Mouse (Mus musculus) thymus, postnatal 36 days (tissue): ENCODE measurements around the gene Tmed10.

ENCODE experiments used
- DNase-seq, 2 experiments: peaks; one replicate each; pipeline ENCODE4 v3.0.0; 2022; ENCODE audit warnings: mixed read lengths in 2 of 2

The Tmed10 gene

DNA sequence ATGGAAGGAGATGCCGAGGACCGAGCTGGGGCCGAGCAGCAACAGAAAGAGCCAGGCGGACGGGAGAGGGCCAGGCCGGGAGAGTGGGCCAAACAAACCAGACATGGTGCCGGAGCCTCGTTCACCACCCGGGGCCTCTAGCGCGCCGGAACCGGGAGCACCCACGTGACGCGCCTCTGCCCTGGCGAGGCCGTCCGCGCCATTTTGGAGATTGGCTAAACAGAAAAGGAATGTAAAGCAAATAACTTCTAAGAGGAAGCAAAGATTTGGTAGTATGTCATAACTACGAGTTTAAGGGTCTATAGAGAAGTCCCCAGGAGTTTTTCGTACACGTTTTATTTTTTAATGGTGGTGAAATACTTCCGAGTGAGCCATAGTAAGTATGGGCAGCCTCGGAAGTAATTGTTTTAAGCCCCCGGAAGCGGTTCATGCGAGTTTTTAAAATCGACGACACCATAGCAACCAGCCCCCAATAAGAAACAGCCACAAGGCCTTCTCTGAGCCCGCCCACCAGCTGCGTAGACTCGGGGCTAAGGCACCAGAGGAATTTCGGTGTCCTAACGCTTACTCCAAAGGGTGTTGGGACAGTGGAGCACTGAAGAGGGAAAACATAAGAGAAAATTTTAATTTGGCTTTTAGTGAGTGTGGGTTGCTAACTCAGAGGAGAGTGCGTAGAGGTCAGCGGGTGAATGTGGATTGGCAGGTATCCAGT is at the start of gene Tmed10:
Tmed10 (minus strand) TSS at position 287 of the 712 bp plus-strand sequence.
- DNase-seq, result peak; percentile 81 to 85

DNA sequence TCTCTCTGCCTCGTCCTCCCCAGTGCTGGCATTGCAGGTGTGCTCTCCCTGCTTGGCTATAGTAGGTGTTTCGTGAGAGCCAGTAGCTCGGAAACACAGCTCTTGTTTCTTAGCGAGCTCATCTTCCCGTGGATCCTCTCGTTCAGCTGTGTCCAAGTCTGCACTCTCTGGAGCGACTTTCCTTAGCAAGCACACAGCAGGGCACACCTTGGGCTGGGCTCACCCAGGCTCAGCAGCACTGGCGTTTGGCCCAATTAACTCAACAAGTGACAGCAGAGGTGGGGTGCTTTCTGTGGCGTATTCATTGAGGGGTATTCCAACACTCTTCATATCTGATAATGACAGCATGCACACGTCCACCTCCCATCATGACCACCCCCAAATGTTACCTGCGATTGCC is 48.6 kb upstream of the Tmed10 start:
- no peak for DNase-seq

DNA sequence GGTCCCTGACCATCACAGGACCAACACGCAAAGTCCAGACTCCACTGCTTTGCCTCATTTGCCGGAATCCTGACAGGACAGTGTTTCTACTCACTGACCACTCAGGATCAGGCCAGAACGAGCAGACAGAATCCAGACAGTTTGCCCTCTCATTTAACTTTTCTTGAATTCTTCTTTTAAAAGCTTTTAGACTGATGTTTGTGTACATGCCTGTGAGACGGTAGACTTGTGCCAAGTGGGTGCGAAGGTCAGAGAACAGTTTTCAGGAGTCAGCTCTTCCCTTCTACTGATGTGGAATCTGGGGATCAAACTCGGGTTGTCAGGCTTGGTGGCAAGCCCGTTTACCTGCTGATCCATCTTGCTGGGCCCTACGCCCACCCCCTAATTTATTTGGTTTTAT is 47.9 kb upstream of the Tmed10 start:
- no peak for DNase-seq

DNA sequence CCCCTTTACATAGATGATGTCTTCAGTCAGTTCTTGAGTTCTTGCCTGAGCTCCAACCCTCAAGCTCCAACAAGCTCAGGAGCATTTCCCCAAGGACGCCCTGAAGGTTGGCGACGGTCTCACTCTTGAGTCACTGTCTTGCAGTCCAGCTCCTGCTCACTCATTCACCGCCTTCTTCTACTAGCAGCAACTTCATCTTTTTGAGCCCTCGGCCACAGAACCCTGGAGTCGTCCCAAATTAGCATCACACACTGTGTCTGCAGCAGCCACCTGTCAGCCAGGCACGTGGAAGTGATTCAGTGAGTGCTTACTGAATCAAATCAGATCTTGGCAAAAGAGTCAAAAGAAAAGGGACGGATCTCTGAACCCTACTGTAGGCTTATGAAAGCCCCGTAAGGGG is 46.3 kb upstream of the Tmed10 start:
- DNase-seq, result no peak

DNA sequence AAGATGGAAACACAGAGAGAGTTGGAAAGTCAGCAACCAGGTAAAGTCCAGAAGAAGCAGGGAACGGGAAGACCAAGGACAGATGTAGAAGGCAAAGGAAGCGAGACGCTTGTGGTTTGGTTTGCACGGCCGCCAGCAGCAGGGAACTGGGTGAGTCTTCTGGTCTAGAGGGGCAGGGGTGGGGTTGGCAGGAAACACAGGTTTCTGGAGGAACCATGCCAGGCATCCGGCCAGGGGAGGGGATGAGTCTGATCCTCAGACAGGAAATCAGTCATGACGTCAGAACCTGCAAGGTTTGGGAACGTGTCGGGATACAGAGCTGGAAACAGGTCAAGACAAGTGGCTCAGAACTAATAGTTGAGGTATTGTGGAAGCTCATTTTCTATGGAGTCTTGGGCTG is 43.2 kb upstream of the Tmed10 start:
- peak; percentile 54 to 75 for DNase-seq

DNA sequence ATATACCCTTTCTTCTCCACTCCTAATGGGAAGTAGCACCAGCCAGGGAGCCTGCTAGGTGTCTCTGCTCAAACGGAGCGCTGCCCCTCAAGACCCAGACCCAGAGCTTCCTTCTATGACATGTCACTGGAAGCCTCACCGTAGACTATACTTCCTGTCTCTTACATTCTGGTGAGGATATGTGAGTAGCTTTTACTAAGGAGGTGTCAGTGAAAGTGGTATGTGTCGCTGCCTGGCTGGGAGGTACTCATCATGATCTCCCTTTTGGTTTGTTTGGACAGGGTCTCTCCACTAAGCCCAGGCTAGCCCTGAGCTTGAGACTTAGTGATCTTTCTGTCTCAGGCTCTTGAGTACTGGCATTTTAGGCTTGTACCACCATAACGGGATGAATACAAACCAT is 41.7 kb upstream of the Tmed10 start:
- no peak for DNase-seq

DNA sequence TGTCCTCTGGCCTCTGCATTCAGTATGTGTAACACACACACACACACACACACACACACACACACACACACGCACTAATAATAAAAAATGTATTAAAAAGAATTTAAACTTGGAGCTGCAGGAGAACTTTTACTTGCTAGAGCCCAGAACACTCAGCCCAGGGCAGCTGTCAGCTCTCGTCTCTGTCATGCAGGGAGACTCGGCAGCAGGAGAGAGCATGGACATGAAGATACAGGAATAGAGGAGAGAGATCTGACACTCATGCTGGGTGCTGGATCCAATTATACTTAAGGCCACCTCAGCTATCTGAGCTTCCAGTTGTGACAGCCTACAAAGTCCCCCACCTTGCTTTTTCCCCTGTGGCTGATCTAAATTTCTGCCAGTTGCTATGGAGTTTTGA is 41.2 kb upstream of the Tmed10 start:
- DNase-seq, result no peak

DNA sequence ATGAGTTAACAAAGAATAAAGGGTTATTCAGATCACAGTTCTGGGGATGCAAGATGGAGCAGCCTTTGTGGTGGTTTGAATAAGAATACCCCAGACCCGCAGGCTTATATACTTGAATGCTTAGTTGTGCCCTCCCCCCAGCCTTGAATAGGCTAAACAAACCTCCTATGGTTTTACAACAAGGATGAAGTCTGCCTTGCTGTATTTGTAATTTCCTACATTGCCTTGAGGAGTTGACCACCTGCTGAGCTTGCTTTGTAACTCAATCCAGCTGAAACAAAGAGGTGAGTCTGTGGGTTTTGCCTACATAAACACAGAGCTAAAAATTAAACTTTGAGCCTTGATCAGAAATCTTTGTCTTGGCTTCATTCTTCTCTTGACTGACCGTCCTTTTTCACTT is 36.5 kb upstream of the Tmed10 start:
- no peak for DNase-seq

DNA sequence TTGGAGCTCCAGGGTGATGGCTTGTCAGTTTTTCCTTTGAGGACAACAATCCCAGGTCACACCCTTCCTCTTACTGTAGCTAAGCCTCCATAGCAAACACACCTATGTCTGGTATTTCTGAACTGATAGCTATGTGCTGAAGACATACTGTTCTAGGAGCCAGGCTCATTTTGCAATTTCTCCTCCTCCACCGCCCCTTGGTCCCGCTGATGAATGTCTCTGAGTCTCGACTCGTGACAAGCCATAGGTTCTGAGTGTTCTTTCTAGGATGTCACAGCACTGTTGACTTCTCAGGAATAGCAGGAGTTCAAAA is 23.3 kb upstream of the Tmed10 start:
- DNase-seq, result no peak

DNA sequence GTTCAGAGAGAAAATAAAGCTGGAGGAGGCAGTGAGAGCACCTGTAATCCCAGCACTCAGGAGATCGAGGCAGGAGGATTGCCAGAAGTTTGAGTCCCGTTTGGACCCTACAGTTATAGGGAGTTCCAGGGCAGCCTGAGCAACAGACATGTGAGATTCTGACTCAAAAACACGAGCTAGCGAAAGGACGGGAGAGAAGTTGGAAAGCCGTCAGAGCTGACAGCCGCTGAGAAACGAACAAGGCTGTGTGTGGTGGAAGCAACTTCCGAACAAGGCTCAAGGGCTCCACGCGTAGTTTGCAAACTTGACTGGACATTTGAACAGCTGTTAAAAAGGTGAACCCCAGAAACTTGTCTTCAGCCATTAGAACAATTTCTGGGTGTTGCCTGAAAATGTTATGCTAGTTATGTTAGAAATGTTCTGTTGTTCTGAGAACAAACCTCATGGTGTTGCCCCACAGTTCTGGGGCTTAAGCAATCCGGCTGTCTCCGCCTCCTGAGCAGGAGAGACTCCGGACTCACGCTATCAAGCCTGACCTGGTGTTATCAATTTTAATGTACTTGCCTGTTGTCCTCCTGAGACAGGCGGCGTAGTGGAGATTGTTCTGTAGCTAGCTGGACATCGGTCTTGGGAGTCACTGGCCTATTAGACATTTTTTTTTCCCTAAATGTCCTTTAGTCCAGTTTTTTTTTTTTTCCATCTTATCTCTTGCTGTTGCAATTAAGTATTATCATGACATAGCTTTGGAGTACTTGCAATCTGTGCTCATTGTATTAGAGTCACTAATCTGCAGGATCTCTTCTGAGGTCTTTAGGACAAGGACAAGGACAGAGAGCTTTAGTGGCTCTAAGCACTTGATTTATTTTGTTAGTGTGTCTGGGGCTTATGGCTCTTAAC is 22.7 kb upstream of the Tmed10 start:
- no peak for DNase-seq

DNA sequence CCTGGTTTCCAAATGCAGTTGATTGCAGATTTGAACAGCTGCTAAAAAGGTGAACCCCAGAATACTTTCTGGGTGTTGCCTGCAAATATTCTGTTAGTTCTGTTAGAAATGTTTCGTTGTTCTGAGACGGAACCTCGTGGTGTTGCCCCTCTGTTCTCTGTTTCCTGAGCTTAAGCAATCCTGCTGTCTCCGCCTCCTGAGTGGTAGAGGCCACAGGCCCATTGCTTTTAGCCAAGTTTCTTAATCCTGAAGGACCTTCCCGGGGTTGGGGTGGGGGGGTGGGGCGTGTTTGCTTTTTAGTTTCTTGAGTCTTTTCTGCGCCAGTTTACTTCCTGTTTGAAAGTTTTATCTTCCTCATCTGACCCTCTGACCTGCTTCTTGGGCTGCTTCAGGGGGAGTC is 19.3 kb upstream of the Tmed10 start:
- no peak for DNase-seq

DNA sequence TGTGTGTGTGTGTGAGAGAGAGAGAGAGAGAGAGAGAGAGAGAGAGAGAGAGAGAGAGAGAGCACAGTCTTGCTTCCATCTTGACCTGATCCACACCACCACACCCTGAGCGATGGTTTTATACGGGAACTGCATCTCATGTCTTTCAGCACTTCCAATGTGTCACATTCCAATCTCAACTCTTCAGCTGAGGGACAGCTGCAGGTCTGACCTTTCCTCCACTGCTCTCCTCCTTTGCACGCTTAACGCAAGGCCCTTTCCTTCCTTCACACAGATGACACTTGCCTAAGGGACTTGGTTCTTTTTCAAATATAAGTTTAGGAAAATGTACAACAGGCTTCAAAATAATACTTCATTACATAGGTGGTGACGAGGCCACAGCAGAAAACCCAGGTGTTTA is 18.9 kb upstream of the Tmed10 start:
- DNase-seq, result no peak

DNA sequence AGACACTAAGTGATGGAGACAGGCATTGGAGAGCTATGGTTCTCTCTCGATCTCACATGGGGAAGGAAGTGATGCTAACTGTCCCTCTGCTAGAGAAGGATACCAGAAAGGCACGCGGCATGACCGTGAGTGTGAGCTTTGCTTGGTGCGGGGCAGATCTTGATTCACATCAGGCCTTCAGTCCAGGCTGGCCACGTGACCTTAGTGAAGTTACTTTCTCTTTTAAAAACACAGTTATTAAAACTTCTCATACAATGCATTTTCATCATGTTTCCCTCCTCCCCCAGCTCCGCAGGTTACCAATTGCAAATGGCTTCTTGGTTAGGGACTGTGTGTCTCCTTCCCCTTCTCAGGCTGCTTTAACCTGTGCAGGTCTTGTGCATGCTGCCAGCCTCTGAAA is 16.5 kb upstream of the Tmed10 start:
- DNase-seq, result no peak

DNA sequence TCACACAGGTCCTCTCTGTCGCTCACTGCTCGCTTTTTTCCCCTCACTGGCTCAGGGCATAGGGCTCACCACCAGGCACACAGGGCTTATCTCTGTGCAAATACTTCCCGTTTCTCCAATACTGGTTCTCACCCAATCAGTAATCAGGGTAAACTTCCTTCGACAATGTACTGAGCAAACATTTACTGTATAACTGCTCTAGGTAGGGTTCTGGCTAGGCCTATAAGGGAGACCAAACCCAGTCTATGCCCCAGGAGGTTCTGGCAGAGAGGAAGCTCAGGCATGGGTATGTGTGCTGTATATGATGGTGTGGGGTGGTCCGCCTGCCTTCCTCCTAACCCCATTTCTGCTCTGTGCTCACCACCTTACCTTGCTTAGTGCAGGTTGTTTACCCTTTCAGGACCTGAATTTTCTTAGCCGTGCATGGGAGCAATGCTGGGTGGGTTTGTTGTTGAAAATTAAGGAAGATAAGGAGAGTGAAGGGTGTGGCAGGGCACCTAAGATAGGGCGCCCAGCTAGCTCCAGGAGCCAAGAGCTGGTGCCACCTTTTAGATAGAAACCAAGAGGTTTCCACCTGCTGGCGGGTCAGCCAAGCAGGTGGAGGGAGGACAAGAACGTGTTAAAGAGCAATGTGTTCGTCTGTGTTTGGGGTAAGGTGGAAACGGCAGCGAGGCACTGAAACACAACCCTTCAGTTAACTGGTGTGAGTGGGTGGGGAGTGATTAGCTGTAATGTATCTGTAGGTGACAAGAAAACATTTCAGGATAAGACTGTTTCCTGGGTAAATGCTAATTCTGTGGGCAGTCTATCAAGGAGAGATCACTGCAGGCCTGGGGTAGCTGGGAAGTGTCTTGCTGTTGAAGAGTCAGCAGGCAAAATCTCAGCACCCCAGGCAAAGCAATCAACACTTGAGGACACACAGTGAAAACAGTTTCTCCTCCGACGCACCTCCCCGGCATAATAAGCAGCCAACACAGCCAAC is 14.8 kb upstream of the Tmed10 start:
- DNase-seq, result no peak

DNA sequence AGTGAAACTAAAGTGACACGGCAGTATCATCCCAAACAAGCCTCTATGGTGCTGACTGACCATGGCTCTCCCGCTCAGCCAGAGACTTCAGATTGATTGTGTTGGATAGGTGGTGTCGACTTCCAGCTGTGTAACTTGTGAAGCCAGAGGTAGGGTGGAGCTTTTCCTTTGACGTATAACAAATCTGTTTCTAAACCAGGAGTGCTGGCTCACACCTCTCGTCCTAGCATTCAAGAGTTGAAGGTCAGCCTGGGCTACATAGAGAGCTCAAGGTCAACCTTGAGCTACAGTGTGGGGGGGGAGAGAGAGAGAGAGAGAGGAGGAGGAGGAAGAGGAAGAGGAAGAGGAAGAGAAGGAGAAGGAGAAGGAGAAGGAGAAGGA is 11.3 kb upstream of the Tmed10 start:
- no peak for DNase-seq

DNA sequence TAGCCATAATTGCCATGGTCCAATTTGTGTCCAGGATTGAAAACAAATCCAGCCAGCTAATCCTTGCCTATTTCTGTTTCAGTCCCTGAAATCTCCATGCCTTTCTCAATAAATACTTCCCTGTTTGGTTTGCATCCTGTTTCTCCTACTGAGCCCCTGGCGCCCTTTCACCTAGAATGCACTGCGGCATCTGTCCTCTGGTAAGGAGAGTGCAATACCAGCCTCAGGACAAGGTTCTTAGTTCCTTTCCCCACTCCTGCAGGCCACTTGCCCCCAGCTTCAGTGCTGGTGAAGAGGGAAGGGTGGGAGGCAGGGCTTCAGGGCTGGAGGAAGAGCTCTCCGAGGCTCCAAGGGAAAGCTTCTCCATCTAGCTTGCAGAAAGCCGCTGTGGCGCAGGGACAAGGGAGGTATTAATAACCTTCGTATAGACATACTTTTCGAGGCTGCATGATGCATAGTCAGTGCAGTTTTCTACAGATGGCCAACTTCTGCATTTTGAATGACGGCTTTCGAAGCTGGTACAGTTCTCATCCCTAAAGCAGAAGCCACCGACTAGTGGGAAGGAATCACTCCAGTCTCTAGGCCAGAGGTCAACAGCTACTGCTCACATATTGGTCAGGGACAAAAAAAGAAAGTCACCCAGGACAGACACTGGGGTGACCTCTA is 10.8 kb upstream of the Tmed10 start:
- no peak for DNase-seq

DNA sequence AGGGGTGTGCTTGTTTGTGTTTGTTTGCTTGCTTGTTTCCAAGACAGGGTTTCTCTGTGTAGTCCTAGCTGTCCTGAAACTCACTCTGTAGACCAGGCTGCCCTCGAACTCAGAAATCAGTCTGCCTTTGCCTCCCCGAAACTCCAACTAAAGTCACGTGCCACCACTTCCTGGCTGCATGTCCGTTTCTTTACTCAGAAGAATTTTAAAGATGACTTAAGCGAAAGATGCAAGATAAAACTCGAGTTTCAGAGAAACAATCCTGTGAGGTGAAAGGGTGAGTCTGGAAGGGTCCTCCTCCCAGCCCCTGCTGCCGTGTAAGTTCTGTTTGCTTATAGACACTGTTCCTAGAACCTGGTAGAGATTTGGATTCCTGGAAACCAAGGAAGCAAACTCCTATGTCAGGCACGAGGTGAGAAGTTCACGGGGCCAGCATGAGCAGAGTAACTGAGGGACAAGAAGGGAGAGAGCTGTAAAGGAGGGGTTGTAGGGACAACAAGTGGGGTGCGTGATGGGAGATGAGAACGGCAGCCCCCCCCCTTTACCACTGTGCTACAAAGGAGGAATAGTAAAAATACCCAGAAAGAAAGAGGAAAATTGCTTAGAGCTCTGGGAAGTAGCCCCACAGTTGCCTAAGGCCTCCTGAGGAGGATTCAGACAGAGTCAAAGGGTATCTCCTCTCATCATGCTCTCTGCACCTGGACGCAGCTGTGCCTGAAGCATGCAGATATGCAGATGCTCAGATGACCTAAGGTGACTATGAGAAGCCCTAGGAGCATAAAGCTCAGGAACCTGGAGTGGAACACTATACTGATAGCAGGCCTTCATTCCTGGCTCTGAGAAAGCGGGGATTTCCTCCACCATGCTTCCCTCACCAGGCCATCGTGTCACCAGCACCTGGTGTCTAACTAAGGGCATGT is 8.4 kb upstream of the Tmed10 start:
- DNase-seq, result no peak

DNA sequence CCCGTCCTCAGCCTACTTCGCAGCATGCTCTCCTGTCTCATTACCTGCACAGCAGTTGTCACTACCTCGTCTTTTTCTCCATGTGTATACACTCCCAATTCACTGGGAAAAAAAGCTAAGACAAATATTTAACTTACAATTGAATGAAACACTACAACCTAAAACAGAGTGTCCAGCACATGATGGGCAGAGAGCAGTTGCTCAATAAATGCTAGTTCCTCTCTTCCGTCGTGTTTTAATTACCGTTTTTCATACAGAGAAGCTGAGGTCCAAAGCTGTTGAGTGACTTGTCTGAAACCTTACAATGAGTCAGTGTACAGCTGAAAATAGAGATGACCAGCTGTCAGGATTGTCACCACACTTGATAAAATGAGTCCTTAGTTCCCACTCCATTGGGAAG is 6.9 kb upstream of the Tmed10 start:
- no peak for DNase-seq

DNA sequence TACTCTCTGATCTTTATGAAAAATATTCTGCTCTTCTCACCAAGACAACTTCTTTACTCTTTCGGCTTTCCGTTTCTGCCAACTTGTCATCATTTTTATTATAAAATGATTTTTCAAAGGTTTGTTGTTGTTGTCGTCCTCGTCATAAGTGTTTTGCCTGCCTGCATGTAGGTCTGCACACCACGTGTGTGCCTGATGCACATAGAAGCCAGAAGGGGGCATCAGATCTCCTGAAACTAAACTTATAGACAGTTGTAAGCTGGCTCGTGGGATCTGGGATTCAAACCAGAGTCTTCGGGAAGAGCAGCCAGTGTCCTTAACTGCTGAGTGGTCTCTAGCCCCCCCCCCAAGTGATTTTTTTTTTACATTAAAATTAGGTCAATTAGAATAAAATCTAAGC is 6.3 kb upstream of the Tmed10 start:
- no peak for DNase-seq

DNA sequence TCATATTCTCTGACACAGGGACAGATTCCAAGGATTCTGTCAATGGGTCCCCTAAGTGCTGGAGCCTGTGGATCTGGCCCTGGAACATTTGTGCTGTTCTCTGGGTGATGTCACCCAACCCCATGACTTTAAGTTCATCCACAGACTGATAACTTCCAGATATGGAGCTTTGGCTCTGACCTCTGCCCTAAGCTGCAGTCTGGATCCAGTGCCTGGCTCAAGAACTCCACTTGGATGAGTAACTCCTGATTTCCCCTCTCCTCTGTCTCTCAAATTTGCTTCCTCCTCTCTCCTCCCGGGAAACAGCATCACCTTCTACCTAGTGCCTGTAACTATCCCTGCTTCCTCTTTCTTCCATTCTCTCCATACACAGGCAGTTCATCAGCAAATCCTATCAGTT is 5.7 kb upstream of the Tmed10 start:
- no peak for DNase-seq

DNA sequence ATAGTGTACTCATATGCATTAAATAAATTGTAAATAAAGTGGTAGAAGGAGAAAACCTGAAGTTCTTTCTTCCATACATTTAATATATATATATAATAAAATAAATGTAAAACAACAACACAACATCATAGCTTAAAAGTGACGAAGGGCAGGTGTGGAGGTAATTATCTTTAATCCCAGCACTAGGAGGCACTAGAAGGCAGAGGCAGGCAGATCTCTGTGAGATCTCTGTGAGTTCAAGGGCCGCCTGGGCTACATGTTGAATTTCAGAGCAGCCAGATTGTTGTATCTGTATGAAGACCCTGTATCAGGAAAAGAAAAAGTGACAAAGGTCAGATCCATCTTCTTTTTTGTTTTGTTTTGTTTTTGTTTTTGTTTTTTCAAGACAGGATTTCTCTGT is 3.6 kb upstream of the Tmed10 start:
- DNase-seq, result no peak
